Mouse (Mus musculus) adipocyte (in vitro differentiated cells): ENCODE measurements around the gene Htra2.

Experiments
- DNase-seq: peaks from one replicate; pipeline ENCODE4 v3.0.0-alpha.2; 2016; ENCODE audit warnings: low spot score

Htra2 gene

GRCm38 (mm10) chr6:83004872-83005271, 50.2 kb downstream of the Htra2 start:
- DNase-seq = peak; percentile 56

DNA sequence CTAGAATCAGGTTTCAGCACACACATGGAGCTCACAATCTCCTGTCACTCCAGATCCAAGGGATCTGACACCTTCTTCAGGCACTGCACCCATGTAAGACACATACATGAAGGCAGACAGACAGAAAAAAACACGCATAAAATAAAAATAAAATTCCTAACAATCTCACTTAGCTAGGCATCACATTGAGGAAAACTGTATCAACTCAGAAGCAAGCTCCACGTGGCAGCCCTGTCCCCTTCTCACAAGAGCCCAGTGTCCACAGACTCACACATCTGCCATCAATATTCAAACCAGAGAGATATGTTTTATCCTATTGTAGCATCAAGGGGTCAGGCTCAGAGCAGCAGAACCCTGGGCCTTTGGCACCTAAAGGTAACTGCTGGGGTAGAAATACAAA, 50.8 kb downstream of the Htra2 start:
- DNase-seq = no peak

DNA sequence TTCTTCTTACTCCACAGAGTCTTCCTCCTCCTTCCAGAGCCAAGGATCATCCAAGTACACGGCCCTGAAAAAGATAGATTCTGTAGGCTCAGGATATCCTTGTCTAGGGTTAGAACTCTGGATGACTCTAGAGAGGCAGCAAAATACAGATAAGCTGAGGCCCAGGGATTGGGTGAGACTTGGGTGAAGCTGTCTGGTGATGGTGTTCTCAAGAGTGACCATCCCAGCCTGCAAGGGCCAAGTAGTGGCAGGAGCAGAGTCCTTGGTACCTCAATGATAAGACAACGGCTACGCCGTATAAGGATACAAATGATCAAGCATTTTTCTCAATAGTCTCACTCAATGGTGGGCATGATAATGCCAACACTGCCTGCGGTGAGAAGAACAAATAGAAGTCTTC, 51.2 kb downstream of the Htra2 start:
- no peak for DNase-seq

DNA sequence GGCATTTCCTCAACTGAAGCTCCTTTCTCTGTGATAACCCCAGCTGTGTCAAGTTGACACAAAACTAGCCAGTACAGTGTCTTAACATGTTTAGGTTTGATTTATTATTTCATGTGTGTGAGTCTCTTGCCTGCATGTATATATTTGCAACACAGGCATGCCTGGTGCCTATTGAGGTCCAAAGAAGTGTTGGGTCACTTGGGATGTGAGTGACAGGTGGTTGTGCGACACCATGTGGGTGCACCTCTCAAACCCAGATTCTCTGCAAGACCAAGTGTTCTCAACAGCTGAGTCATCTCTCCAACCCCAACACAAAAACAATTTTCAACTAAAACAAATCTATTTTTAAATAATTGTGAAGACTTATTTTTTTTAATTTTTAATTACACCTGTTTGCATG, 52.0 kb downstream of the Htra2 start:
- DNase-seq = no peak
